Mouse (Mus musculus) intestine, postnatal 0 days (tissue): Measurements from ENCODE around the gene Calhm1. TPM values are rescaled to one million over a fixed set of nuclear protein-coding genes. Genes with fewer than 3 reads are reported as not detected.

ENCODE experiments used
- ATAC-seq: fragments of 200-750 bp; cut with Nextera tagmentation; 2 replicates; pipeline ENCODE4 v1.8.0; 2017; ENCODE audit warnings: mild to moderate bottlenecking, moderate TSS enrichment, moderate library complexity
- H3K27ac ChIP-seq: fragments of 300-500 bp; sonication (generic); 2 replicates; pipeline ENCODE4 v1.5.1; 2014; ENCODE audit warnings: mild to moderate bottlenecking, low read depth, low read length, moderate library complexity
- H3K27me3 ChIP-seq: fragments of 300-500 bp; sonication (generic); replicated peaks from 2 replicates; pipeline ENCODE4 v1.6.1; 2014; ENCODE audit warnings: low read length, mixed read lengths; ENCODE audit not compliant: control insufficient read depth, insufficient read depth
- H3K36me3 ChIP-seq: fragments of 300-500 bp; sonication (generic); 2 replicates; pipeline ENCODE4 v1.6.1; 2014; ENCODE audit warnings: mild to moderate bottlenecking, moderate library complexity; ENCODE audit not compliant: control insufficient read depth, insufficient read depth
- H3K4me1 ChIP-seq: fragments of 300-500 bp; sonication (generic); replicated peaks from 2 replicates; pipeline ENCODE4 v1.6.1; 2014; ENCODE audit warnings: antibody characterized with exemption, low read length, mixed read lengths; ENCODE audit not compliant: control insufficient read depth, insufficient read depth
- H3K4me2 ChIP-seq: fragments of 300-500 bp; sonication (generic); replicated peaks from 2 replicates; pipeline ENCODE4 v1.6.1; 2014; ENCODE audit warnings: low read depth, mild to moderate bottlenecking, moderate library complexity
- H3K4me3 ChIP-seq: fragments of 300-500 bp; sonication (generic); 2 replicates; pipeline ENCODE4 v1.5.1; 2014; ENCODE audit warnings: low read depth, low read length
- H3K9ac ChIP-seq: fragments of 300-500 bp; sonication (generic); 2 replicates; pipeline ENCODE4 v1.6.1; 2014; ENCODE audit warnings: mild to moderate bottlenecking, low read depth, low read length
- H3K9me3 ChIP-seq: fragments of 300-500 bp; sonication (generic); 2 replicates; pipeline ENCODE4 v1.6.1; 2016; ENCODE audit warnings: mixed run types; ENCODE audit not compliant: control insufficient read depth
- CTCF ChIP-seq: sonication (generic); IDR thresholded peaks from 2 replicates; pipeline ENCODE4 v1.5.1; 2016; ENCODE audit warnings: low read depth, mild to moderate bottlenecking, control low read depth, antibody characterized with exemption, moderate library complexity
- WGBS: fragments of 180-500 bp; shearing (Covaris S2); extraction: QIAGEN DNeasy Blood & Tissue Kit; methylation state at CpG from one replicate; pipeline ENCODE4 v1.1.7; 2014; 5-methylcytosine and 5-hydroxymethylcytosine counted together
- polyA plus RNA-seq: library from polyadenylated mRNA; unstranded; fragments of >200 nt; fragmentation: Nextera tagmentation; extraction: Ambion mirVana; gene quantifications from 2 replicates; pipeline ENCODE4 v1.2.1, GENCODE M21; 2015

Gene Calhm1
- not detected in 2 replicates for polyA plus RNA-seq

GRCm38 (mm10) chr19:47144154-47144553 is at the start of gene Calhm1:
Gene Calhm1, minus strand, starts transcription at chr19:47144254.
- no peak within 1 kb of the TSS for H3K4me3 ChIP-seq
- H3K9ac ChIP-seq = no peak within 1 kb of the TSS
- TF ChIP-seq CTCF = no peak
- H3K36me3 ChIP-seq = no peaks in the 10 kb centered on the region
- ATAC-seq = no peak
- H3K4me1 ChIP-seq = no peaks in the 10 kb centered on the region
- H3K9me3 ChIP-seq = no peaks in the 10 kb centered on the region
- no peaks in the 10 kb centered on the region for H3K27me3 ChIP-seq
- 91% methylated on average over 6 of the region's 6 CpGs for WGBS
- H3K27ac ChIP-seq = no peak within 1 kb of the TSS
- H3K4me2 ChIP-seq = no peak within 1 kb of the TSS

- 92% methylated on average over 5 of the region's 5 CpGs for whole genome bisulfite sequencing
- Histone ChIP-seq H3K4me2 (no peak overlapping the region), H3K9ac (no peak overlapping the region), H3K27me3 (no peaks in the 10 kb centered on the region), H3K27ac (no peak overlapping the region), H3K4me3 (no peak overlapping the region), H3K36me3 (no peaks in the 10 kb centered on the region), H3K9me3 (no peaks in the 10 kb centered on the region), H3K4me1 (no peaks in the 10 kb centered on the region)
- TF ChIP-seq CTCF = no peak
- ATAC-seq = no peak
Observed at GRCm38 (mm10) chr19:47192158-47192557, 48.1 kb upstream of the Calhm1 start.

- Histone ChIP-seq H3K36me3 (no peaks in the 10 kb centered on the region), H3K4me2 (no peak overlapping the region), H3K4me3 (no peak overlapping the region), H3K9ac (no peak overlapping the region), H3K4me1 (no peaks in the 10 kb centered on the region), H3K9me3 (no peaks in the 10 kb centered on the region), H3K27ac (no peak overlapping the region), H3K27me3 (no peaks in the 10 kb centered on the region)
- no peak for TF ChIP-seq CTCF
- WGBS = 76% methylated on average over 11 of the region's 11 CpGs
- no peak for ATAC-seq
Observed at GRCm38 (mm10) chr19:47188515-47189128, 44.6 kb upstream of the Calhm1 start.

DNA sequence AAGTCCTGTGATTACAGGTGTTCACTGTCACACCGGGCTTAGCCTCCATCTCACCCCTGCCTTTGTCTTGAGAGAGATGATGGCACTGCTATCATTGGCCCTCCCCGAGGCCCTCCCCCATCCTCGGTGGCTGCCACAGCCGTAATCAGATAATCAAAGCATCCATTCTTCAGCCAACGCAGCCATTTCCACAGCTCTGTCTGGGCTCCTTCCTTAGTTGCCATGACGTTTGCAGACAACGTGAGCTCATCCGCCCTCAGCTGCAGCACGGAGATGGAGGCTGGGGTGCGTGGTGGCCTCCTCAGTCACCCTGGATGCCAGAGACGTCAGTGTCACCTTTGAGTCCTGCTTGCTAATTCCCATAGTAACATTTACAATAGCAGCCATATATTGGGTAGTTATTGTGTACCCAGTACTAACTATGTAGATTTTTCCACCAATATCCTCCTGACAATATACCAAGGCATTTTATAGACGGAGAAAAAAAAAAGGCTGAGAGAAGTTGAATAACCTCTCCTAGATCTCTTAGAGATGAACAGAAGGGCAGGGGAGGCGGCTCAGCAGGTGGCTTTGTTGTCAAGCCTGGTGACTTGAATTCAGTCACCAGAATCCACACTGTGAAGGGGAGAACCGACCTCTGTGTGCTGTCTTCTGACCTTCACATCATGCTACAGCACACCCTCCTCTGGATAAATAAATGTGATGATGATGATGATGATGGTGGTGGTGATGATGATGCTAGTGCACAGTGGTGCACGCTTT is 42.6 kb upstream of the Calhm1 start:
- H3K9me3 ChIP-seq = no peaks in the 10 kb centered on the region
- H3K9ac ChIP-seq = no peak overlapping the region
- no peak overlapping the region for H3K27ac ChIP-seq
- 48% methylated on average over 15 of the region's 15 CpGs for WGBS
- no peaks in the 10 kb centered on the region for H3K27me3 ChIP-seq
- no peaks in the 10 kb centered on the region for H3K36me3 ChIP-seq
- no peak for TF ChIP-seq CTCF
- ATAC-seq = no peak
- H3K4me3 ChIP-seq = no peak overlapping the region
- H3K4me2 ChIP-seq = no peak overlapping the region
- no peaks in the 10 kb centered on the region for H3K4me1 ChIP-seq

- ATAC-seq = no peak
- no peaks in the 10 kb centered on the region for H3K36me3 ChIP-seq
- no peaks in the 10 kb centered on the region for H3K9me3 ChIP-seq
- no peak overlapping the region for H3K4me2 ChIP-seq
- no peaks in the 10 kb centered on the region for H3K4me1 ChIP-seq
- H3K4me3 ChIP-seq = no peak overlapping the region
- H3K27ac ChIP-seq = no peak overlapping the region
- H3K9ac ChIP-seq = no peak overlapping the region
- WGBS = 47% methylated on average over 4 of the region's 4 CpGs
- peaks cover 4% of the 10 kb centered on the region for H3K27me3 ChIP-seq
- TF ChIP-seq CTCF = no peak
Observed at GRCm38 (mm10) chr19:47184736-47185135, 40.7 kb upstream of the Calhm1 start.

DNA sequence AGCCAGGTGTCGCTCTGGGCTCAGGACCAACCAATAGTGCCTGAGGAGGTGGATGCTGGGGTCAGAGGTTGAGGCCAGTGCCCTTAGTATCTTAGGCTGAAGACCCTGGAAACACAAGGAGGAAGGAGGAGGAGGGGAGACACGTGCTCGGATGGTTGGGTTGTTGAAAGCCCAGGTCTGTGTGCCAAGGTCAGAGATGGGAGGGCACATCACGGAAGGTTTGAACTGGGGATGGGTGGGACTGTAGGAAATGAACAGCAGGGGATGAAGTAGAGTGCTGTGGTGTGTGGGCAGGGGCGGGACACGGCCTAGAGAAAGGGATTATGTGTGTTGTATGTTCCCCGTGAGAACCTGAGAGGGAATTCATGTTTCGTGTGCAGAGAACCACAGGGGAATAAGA is 40.2 kb upstream of the Calhm1 start:
- ATAC-seq = no peak
- Histone ChIP-seq H3K4me1 (no peaks in the 10 kb centered on the region), H3K9me3 (no peaks in the 10 kb centered on the region), H3K4me2 (no peak overlapping the region), H3K27me3 (peaks cover 9% of the 10 kb centered on the region), H3K27ac (no peak overlapping the region), H3K4me3 (no peak overlapping the region), H3K9ac (no peak overlapping the region), H3K36me3 (no peaks in the 10 kb centered on the region)
- 75% methylated on average over 8 of the region's 8 CpGs for WGBS
- TF ChIP-seq CTCF = no peak
